Mouse (Mus musculus): ENCODE measurements around the gene Fam57a.

Gene Fam57a

GRCm38 (mm10) chr11:76243811-76244546, 64.5 kb downstream of the Fam57a start:
- Histone ChIP-seq H3K4me3 (replicated peaks; ENCODE audit: low read length) (peak overlapping the region; percentile 94), H3K36me3 (ENCODE audit: insufficient read depth, low read length) (peaks cover 39% of the 10 kb centered on the region)
- no peak for TF ChIP-seq CTCF (conservative IDR thresholded peaks at IDR 0.05; ENCODE audit: low read length)
- no peak for TF ChIP-seq POU5F1 (IDR thresholded peaks at IDR 0.05; ENCODE audit: borderline replicate concordance, low read length)
- TF ChIP-seq NANOG (IDR thresholded peaks at IDR 0.05; ENCODE audit: borderline replicate concordance, low read length): no peak

GRCm38 (mm10) chr11:76246439-76246838, 67.0 kb downstream of the Fam57a start:
- peaks cover 22% of the 10 kb centered on the region for H3K4me1 ChIP-seq (replicated peaks; ENCODE audit: low read depth, low read length)
- no peak overlapping the region for H3K4me3 ChIP-seq (replicated peaks; ENCODE audit: low read length)
- no peaks in the 10 kb centered on the region for H3K9me3 ChIP-seq (ENCODE audit: low read length)
- no peaks in the 10 kb centered on the region for H3K27me3 ChIP-seq (ENCODE audit: insufficient read depth, low read length)
- TF ChIP-seq NANOG (IDR thresholded peaks at IDR 0.05; ENCODE audit: borderline replicate concordance, low read length) (no peak), CTCF (conservative IDR thresholded peaks at IDR 0.05; ENCODE audit: low read length) (no peak), POU5F1 (IDR thresholded peaks at IDR 0.05; ENCODE audit: borderline replicate concordance, low read length) (no peak)
- peaks cover 46% of the 10 kb centered on the region for H3K36me3 ChIP-seq (ENCODE audit: insufficient read depth, low read length)

More at GRCm38 (mm10) chr11:76243811-76244546, 64.5 kb downstream of the Fam57a start:
- Histone ChIP-seq H3K9me3 (ENCODE audit: low read length) (no peaks in the 10 kb centered on the region), H3K27me3 (ENCODE audit: insufficient read depth, low read length) (no peaks in the 10 kb centered on the region), H3K4me1 (replicated peaks; ENCODE audit: low read depth, low read length) (peaks cover 22% of the 10 kb centered on the region)

- H3K9me3 ChIP-seq (ENCODE audit: low read length): no peaks in the 10 kb centered on the region
- TF ChIP-seq NANOG (IDR thresholded peaks at IDR 0.05; ENCODE audit: borderline replicate concordance, low read length): no peak
- no peak for TF ChIP-seq POU5F1 (IDR thresholded peaks at IDR 0.05; ENCODE audit: borderline replicate concordance, low read length)
- TF ChIP-seq CTCF (conservative IDR thresholded peaks at IDR 0.05; ENCODE audit: low read length): no peak
- no peaks in the 10 kb centered on the region for H3K27me3 ChIP-seq (ENCODE audit: insufficient read depth, low read length)
- H3K4me1 ChIP-seq (replicated peaks; ENCODE audit: low read depth, low read length): peaks cover 22% of the 10 kb centered on the region
- H3K36me3 ChIP-seq (ENCODE audit: insufficient read depth, low read length): peaks cover 46% of the 10 kb centered on the region
- no peak overlapping the region for H3K4me3 ChIP-seq (replicated peaks; ENCODE audit: low read length)
Measured at GRCm38 (mm10) chr11:76247239-76247638, 67.8 kb downstream of the Fam57a start.

GRCm38 (mm10) chr11:76252036-76252435, 72.6 kb downstream of the Fam57a start:
- Histone ChIP-seq H3K36me3 (ENCODE audit: insufficient read depth, low read length) (peaks cover 54% of the 10 kb centered on the region), H3K4me3 (replicated peaks; ENCODE audit: low read length) (no peak overlapping the region), H3K4me1 (replicated peaks; ENCODE audit: low read depth, low read length) (peaks cover 21% of the 10 kb centered on the region), H3K27me3 (ENCODE audit: insufficient read depth, low read length) (no peaks in the 10 kb centered on the region), H3K9me3 (ENCODE audit: low read length) (no peaks in the 10 kb centered on the region)
- no peak for TF ChIP-seq CTCF (conservative IDR thresholded peaks at IDR 0.05; ENCODE audit: low read length)
- no peak for TF ChIP-seq POU5F1 (IDR thresholded peaks at IDR 0.05; ENCODE audit: borderline replicate concordance, low read length)
- no peak for TF ChIP-seq NANOG (IDR thresholded peaks at IDR 0.05; ENCODE audit: borderline replicate concordance, low read length)

GRCm38 (mm10) chr11:76253145-76253917, 73.9 kb downstream of the Fam57a start:
- peaks cover 21% of the 10 kb centered on the region for H3K4me1 ChIP-seq (replicated peaks; ENCODE audit: low read depth, low read length)
- 0 out of 2 replicates have a peak, but pooled peaks cover 5% of the 10 kb centered on the region for H3K27me3 ChIP-seq (ENCODE audit: insufficient read depth, low read length)
- TF ChIP-seq POU5F1 (IDR thresholded peaks at IDR 0.05; ENCODE audit: borderline replicate concordance, low read length) (no peak), NANOG (IDR thresholded peaks at IDR 0.05; ENCODE audit: borderline replicate concordance, low read length) (no peak), CTCF (conservative IDR thresholded peaks at IDR 0.05; ENCODE audit: low read length) (peak; percentile 84)
- H3K4me3 ChIP-seq (replicated peaks; ENCODE audit: low read length): no peak overlapping the region
- peaks cover 61% of the 10 kb centered on the region for H3K36me3 ChIP-seq (ENCODE audit: insufficient read depth, low read length)
- no peaks in the 10 kb centered on the region for H3K9me3 ChIP-seq (ENCODE audit: low read length)

- H3K27me3 ChIP-seq (ENCODE audit: insufficient read depth, low read length): 0 out of 2 replicates have a peak, but pooled peaks cover 6% of the 10 kb centered on the region
- H3K4me3 ChIP-seq (replicated peaks; ENCODE audit: low read length): no peak overlapping the region
- peaks cover 18% of the 10 kb centered on the region for H3K4me1 ChIP-seq (replicated peaks; ENCODE audit: low read depth, low read length)
- peaks cover 59% of the 10 kb centered on the region for H3K36me3 ChIP-seq (ENCODE audit: insufficient read depth, low read length)
- no peak for TF ChIP-seq POU5F1 (IDR thresholded peaks at IDR 0.05; ENCODE audit: borderline replicate concordance, low read length)
- TF ChIP-seq NANOG (IDR thresholded peaks at IDR 0.05; ENCODE audit: borderline replicate concordance, low read length): no peak
- no peak for TF ChIP-seq CTCF (conservative IDR thresholded peaks at IDR 0.05; ENCODE audit: low read length)
- H3K9me3 ChIP-seq (ENCODE audit: low read length): no peaks in the 10 kb centered on the region
Measured at GRCm38 (mm10) chr11:76253918-76254264, 74.4 kb downstream of the Fam57a start.

GRCm38 (mm10) chr11:76255431-76256001, 76.0 kb downstream of the Fam57a start:
- Histone ChIP-seq H3K36me3 (ENCODE audit: insufficient read depth, low read length) (peaks cover 53% of the 10 kb centered on the region), H3K4me1 (replicated peaks; ENCODE audit: low read depth, low read length) (peaks cover 30% of the 10 kb centered on the region), H3K27me3 (ENCODE audit: insufficient read depth, low read length) (peaks cover 10% of the 10 kb centered on the region; the same call in 1 of the 2 replicates), H3K4me3 (replicated peaks; ENCODE audit: low read length) (no peak overlapping the region), H3K9me3 (ENCODE audit: low read length) (no peaks in the 10 kb centered on the region)
- no peak for TF ChIP-seq NANOG (IDR thresholded peaks at IDR 0.05; ENCODE audit: borderline replicate concordance, low read length)
- no peak for TF ChIP-seq CTCF (conservative IDR thresholded peaks at IDR 0.05; ENCODE audit: low read length)
- TF ChIP-seq POU5F1 (IDR thresholded peaks at IDR 0.05; ENCODE audit: borderline replicate concordance, low read length): no peak

GRCm38 (mm10) chr11:76256129-76256528, 76.7 kb downstream of the Fam57a start:
- TF ChIP-seq POU5F1 (IDR thresholded peaks at IDR 0.05; ENCODE audit: borderline replicate concordance, low read length) (no peak), CTCF (conservative IDR thresholded peaks at IDR 0.05; ENCODE audit: low read length) (no peak), NANOG (IDR thresholded peaks at IDR 0.05; ENCODE audit: borderline replicate concordance, low read length) (no peak)
- Histone ChIP-seq H3K27me3 (ENCODE audit: insufficient read depth, low read length) (peaks cover 14% of the 10 kb centered on the region; the same call in 1 of the 2 replicates), H3K36me3 (ENCODE audit: insufficient read depth, low read length) (peaks cover 52% of the 10 kb centered on the region), H3K4me1 (replicated peaks; ENCODE audit: low read depth, low read length) (peaks cover 36% of the 10 kb centered on the region), H3K4me3 (replicated peaks; ENCODE audit: low read length) (no peak overlapping the region), H3K9me3 (ENCODE audit: low read length) (no peaks in the 10 kb centered on the region)
